Mouse (Mus musculus): ENCODE measurements around the gene Gm16503. TPM values are rescaled to one million over a fixed set of nuclear protein-coding genes. Genes with fewer than 3 reads are reported as not detected.

The Gm16503 gene
- 0.17 TPM for polyA plus RNA-seq (2014; fragmentation: Illumina TruSeq; extraction: RNeasy Lipid Tissue Mini Kit (QIAGEN cat#74804); ENCODE audit: low read depth, low replicate concordance)

DNA sequence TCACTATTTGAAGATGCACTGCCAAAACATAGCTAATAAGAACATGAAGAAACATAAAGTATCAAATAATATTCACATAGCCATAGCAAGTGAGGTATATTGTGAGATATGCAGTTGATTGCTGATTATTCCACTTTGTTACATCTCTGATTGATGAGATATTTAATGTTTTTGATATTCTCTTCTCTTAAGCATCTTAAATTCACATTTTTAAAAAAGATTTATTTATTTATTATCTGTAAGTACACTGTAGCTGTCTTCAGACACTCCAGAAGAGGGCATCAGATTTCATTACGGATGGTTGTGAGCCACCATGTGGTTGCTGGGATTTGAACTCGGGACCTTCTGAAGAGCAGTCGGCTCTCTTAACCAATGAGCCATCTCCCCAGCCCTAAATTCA is at the start of gene Gm16503:
Gm16503 (plus strand) TSS at position 301 of the 400 bp plus-strand sequence.

DNA sequence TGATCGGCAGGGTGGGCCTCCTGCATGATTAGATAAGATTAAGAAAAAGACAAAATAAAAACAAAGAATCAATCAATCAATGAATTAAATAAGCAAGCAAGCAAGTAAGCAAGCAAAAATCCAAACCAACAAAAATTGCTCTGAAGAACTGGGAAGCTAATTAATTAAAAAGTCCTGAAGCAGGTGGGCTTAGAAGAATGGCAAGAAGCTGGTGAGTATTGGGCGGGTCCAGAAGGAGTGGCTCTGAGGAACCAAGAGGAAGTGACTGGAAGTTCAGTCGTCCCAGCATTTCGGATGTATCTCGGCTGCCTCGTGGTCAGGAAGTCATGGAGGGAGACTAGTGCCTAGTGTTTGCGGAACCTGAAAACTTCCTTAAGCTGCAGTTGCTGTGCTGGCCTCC is 47.9 kb upstream of the Gm16503 start, which contains the start of gene Zfp982:
Zfp982 (plus strand) TSS at position 301 of the 400 bp plus-strand sequence.

DNA sequence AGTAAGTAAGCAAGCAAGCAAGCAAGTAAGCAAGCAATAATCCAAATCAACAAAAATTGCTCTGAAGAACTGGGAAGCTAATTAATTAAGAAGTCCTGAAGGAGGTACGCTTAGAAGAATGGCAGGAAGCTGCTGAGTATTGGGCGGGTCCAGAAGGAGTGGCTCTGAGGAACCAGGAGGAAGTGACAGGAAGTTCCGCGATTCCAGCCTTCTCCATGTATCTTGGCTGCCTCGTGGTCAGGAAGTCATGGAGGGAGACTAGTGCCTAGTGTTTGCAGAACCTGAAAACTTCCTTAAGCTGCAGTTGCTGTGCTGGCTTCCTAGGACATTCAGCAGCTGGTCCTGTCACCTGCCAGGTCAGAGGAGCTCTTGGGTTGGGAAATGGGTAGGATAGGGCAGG is 13.1 kb downstream of the Gm16503 start, which contains the start of gene Zfp985:
Zfp985 (plus strand) TSS at position 207 of the 400 bp plus-strand sequence.

Other genes with a start within 250 kb of the Gm16503 start
- 0.12 TPM for gene Zfp988, start 234.5 kb upstream of the Gm16503 start, polyA plus RNA-seq (2014; fragmentation: Illumina TruSeq; extraction: RNeasy Lipid Tissue Mini Kit (QIAGEN cat#74804); ENCODE audit: low read depth, low replicate concordance)
- not detected for gene Zfp978, start 178.9 kb upstream of the Gm16503 start, polyA plus RNA-seq (2014; fragmentation: Illumina TruSeq; extraction: RNeasy Lipid Tissue Mini Kit (QIAGEN cat#74804); ENCODE audit: low read depth, low replicate concordance)
- 6.5 TPM for gene Zfp982, start 47.8 kb upstream of the Gm16503 start, polyA plus RNA-seq (2014; fragmentation: Illumina TruSeq; extraction: RNeasy Lipid Tissue Mini Kit (QIAGEN cat#74804); ENCODE audit: low read depth, low replicate concordance)
- 0.87 TPM for gene Zfp985, start 13.1 kb downstream of the Gm16503 start, polyA plus RNA-seq (2014; fragmentation: Illumina TruSeq; extraction: RNeasy Lipid Tissue Mini Kit (QIAGEN cat#74804); ENCODE audit: low read depth, low replicate concordance)
- gene Zfp979, start 102.3 kb downstream of the Gm16503 start, polyA plus RNA-seq (2014; fragmentation: Illumina TruSeq; extraction: RNeasy Lipid Tissue Mini Kit (QIAGEN cat#74804); ENCODE audit: low read depth, low replicate concordance): 5.0 TPM
- not detected for gene Zfp534, start 162.3 kb downstream of the Gm16503 start, polyA plus RNA-seq (2014; fragmentation: Illumina TruSeq; extraction: RNeasy Lipid Tissue Mini Kit (QIAGEN cat#74804); ENCODE audit: low read depth, low replicate concordance)